Comparison of ENCODE assay signal across 9 mouse cellular contexts in the genomic region with DNA sequence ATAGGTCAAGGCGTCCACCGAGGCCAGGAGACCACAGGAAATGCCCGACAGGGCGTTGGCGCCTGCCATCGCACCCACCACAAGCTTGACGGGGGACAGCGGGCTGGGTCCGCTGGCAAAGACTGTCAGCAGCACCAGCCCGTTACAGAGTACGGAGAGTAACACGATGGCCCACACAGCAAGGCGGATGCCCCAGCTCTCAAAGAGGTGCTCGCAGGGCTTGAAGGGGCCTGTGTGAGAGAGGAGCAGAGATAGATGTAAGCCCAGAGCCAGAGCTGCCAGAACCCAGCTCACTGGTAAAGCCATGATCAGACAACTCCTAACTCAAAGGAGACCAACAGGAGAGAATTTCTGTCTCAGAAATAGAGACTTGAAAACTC. TPM values are rescaled to one million over a fixed set of nuclear protein-coding genes. Genes with fewer than 3 reads are reported as not detected.
DNase-seq lines count a peak whose midpoint lies in the region; ATAC-seq and TF ChIP-seq lines count a peak whose summit lies in the region.
"Had no signal": no experiment of that assay in that cellular context is flagged by ENCODE, and none has a peak within 500 bp of the region (broad histone marks: within the 10 kb centered on the region; RNA-seq: fewer than 3 reads in every experiment).

No protein-coding gene starts in this region.

- peaks cover 8% of the 10 kb centered on the region for H3K4me1 ChIP-seq in kidney, embryonic 14.5 days (ENCODE audit: control insufficient read depth, insufficient read depth, low read length)
- H3K4me1 ChIP-seq in cortical plate, adult 2 months (ENCODE audit: control insufficient read depth, insufficient read depth, low read length) = no peaks in the 10 kb centered on the region; the same call in 1 of the 2 replicates
- peaks cover 5% of the 10 kb centered on the region; the same call in 1 of the 2 replicates for H3K4me1 ChIP-seq in hindbrain, embryonic 15.5 days (replicated peaks)
- H3K4me1 ChIP-seq in midbrain, embryonic 14.5 days (ENCODE audit: control insufficient read depth, insufficient read depth, low read length) = peaks cover 7% of the 10 kb centered on the region; the same call in 1 of the 2 replicates

- peak overlapping the region; percentile 34 for H3K4me3 ChIP-seq in kidney, embryonic 14.5 days (ENCODE audit: low read length)
- H3K4me3 ChIP-seq in cortical plate, adult 2 months (ENCODE audit: insufficient read depth, low read length) = peak overlapping the region; percentile 40
- H3K4me3 ChIP-seq in hindbrain, embryonic 15.5 days = peak overlapping the region; percentile 34
- H3K4me3 ChIP-seq in midbrain, embryonic 14.5 days (replicated peaks; ENCODE audit: low read depth, low read length) = peak overlapping the region; percentile 39
- H3K4me3 ChIP-seq: erythroblast, embryonic 14.5 days had no signal

- WGBS in kidney, embryonic 14.5 days = 20% methylated on average over 14 of the region's 14 CpGs
- WGBS in hindbrain, embryonic 15.5 days = 8% methylated on average over 14 of the region's 14 CpGs
- WGBS in midbrain, embryonic 14.5 days = 5% methylated on average over 14 of the region's 14 CpGs

- no peak for TF ChIP-seq CTCF in cortical plate, adult 2 months (IDR thresholded peaks at IDR 0.05; ENCODE audit: extremely low read depth, insufficient read depth, low read length)

- no peak overlapping the region for H3K27ac ChIP-seq in kidney, embryonic 14.5 days (ENCODE audit: low read depth, low read length)
- no peak overlapping the region for H3K27ac ChIP-seq in cortical plate, adult 2 months (ENCODE audit: insufficient read depth, low read length)
- no peak overlapping the region for H3K27ac ChIP-seq in hindbrain, embryonic 15.5 days (replicated peaks)
- no peak overlapping the region for H3K27ac ChIP-seq in midbrain, embryonic 14.5 days (replicated peaks; ENCODE audit: low read depth, low read length)

- H3K9ac ChIP-seq in kidney, embryonic 14.5 days (ENCODE audit: low read depth, low read length) = peak overlapping the region; percentile 40
- H3K9ac ChIP-seq in hindbrain, embryonic 15.5 days = peak overlapping the region; percentile 36
- H3K9ac ChIP-seq in midbrain, embryonic 14.5 days (replicated peaks; ENCODE audit: low read length) = peak overlapping the region; percentile 53

- no peaks in the 10 kb centered on the region for H3K36me3 ChIP-seq in kidney, embryonic 14.5 days (ENCODE audit: control insufficient read depth, insufficient read depth, low read length)
- H3K36me3 ChIP-seq in hindbrain, embryonic 15.5 days = no peaks in the 10 kb centered on the region
- H3K36me3 ChIP-seq in midbrain, embryonic 14.5 days (ENCODE audit: control insufficient read depth, insufficient read depth, low read length) = no peaks in the 10 kb centered on the region

- peak overlapping the region; percentile 74 for H3K4me2 ChIP-seq in kidney, embryonic 14.5 days (replicated peaks; ENCODE audit: low read depth, low read length)
- peak overlapping the region; percentile 78 for H3K4me2 ChIP-seq in hindbrain, embryonic 15.5 days
- peak overlapping the region; percentile 80 for H3K4me2 ChIP-seq in midbrain, embryonic 14.5 days (ENCODE audit: low read length)

- no peaks in the 10 kb centered on the region; the same call in 1 of the 2 replicates for H3K27me3 ChIP-seq in kidney, embryonic 14.5 days (ENCODE audit: control insufficient read depth, insufficient read depth, low read length)
- peaks cover 9% of the 10 kb centered on the region; the same call in 1 of the 2 replicates for H3K27me3 ChIP-seq in hindbrain, embryonic 15.5 days
- H3K27me3 ChIP-seq in midbrain, embryonic 14.5 days (ENCODE audit: control insufficient read depth, insufficient read depth, low read length) = peaks cover 9% of the 10 kb centered on the region; the same call in 1 of the 2 replicates

- no peak for DNase-seq in kidney, postnatal 25 days
- DNase-seq in midbrain, embryonic 14.5 days = peak; percentile 32
- no peak for DNase-seq in embryo, embryonic 10.5 days (ENCODE audit: low spot score)
- DNase-seq in left cerebral cortex, adult 9 months (ENCODE audit: low spot score in 2 of 2) = no peak
- no peak for DNase-seq in lung, postnatal 14 days

- ATAC-seq in kidney, embryonic 14.5 days (ENCODE audit: low FRiP score, low TSS enrichment) = no peak
- peak; percentile 39; the same call in 1 of the 2 replicates for ATAC-seq in hindbrain, embryonic 15.5 days (ENCODE audit: low FRiP score, low read depth)
- peak; percentile 31; the same call in 1 of the 2 replicates for ATAC-seq in midbrain, embryonic 14.5 days (ENCODE audit: low FRiP score, low TSS enrichment)

- H3K9me3 ChIP-seq in kidney, embryonic 14.5 days (ENCODE audit: control insufficient read depth, low read length) = no peaks in the 10 kb centered on the region
- no peaks in the 10 kb centered on the region for H3K9me3 ChIP-seq in hindbrain, embryonic 15.5 days
- H3K9me3 ChIP-seq in midbrain, embryonic 14.5 days (ENCODE audit: control insufficient read depth, low read length) = no peaks in the 10 kb centered on the region

- no peak for TF ChIP-seq POLR2A in cortical plate, adult 2 months (IDR thresholded peaks at IDR 0.05; ENCODE audit: extremely low read depth, insufficient read depth, low read length)

RNA-seq across cellular contexts. Expression of gene Ube2t, which starts 25.6 kb away (rescaled TPM):
- 40.6 and 50.3 TPM in 2 replicates for polyA plus RNA-seq in kidney, embryonic 14.5 days (2014; fragmentation: Nextera tagmentation; extraction: Ambion mirVana)
- polyA plus RNA-seq in cortical plate, adult 2 months (2012; rRNA removed) = 2.3 and 2.5 TPM in 2 replicates
- 12.8 and 15.0 TPM in 2 replicates for polyA plus RNA-seq in hindbrain, embryonic 15.5 days (2015; fragmentation: Nextera tagmentation; extraction: Ambion mirVana)
- polyA plus RNA-seq in midbrain, embryonic 14.5 days (2014; fragmentation: Nextera tagmentation; extraction: Ambion mirVana) = 9.0 and 11.7 TPM in 2 replicates

RNA-seq across cellular contexts. Expression of gene Ppp1r12b, which starts 32.2 kb away (rescaled TPM):
- polyA plus RNA-seq in kidney, embryonic 14.5 days (2014; fragmentation: Nextera tagmentation; extraction: Ambion mirVana) = 4.8 and 7.6 TPM in 2 replicates
- polyA plus RNA-seq in cortical plate, adult 2 months (2012; rRNA removed) = 31.5 and 32.8 TPM in 2 replicates
- polyA plus RNA-seq in hindbrain, embryonic 15.5 days (2015; fragmentation: Nextera tagmentation; extraction: Ambion mirVana) = 15.1 and 15.8 TPM in 2 replicates
- 10.5 and 14.5 TPM in 2 replicates for polyA plus RNA-seq in midbrain, embryonic 14.5 days (2014; fragmentation: Nextera tagmentation; extraction: Ambion mirVana)
